Mouse (Mus musculus) frontal cortex, postnatal 36 days (tissue): ENCODE measurements at regions not wholly inside any gene's neighbourhood (a gene's known extent, or its start where the extent isn't known, plus 50 kb on each side); places are given as distances from the start of the nearest gene placed in this dataset.
A peak's percentile ranks its signal among the peaks of the same experiment; 100 is the strongest.

Experiments
- DNase-seq, 2 experiments: peaks; one replicate each; pipeline ENCODE4 v3.0.0; 2022; ENCODE audit warnings: low spot score in 2 of 2

DNA sequence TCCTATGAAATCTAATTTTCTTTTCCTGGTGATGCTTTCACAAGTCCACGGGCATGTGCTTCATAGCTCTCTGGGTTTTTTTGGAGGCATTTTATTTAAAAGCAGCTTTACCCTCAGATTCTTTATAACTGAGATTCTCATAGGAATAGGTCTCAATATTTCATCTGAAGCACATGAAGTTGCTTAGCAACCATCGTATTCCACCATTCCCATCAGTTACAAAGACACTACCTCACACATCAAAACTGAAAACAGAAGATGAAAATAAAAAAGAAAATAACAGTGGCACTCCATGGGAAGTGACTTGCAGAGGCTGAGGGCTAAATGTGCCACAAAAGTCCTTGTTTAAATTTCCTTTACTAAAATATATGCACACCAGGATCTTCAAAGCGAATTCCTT lies 384.0 kb upstream of the 1700015G11Rik start:
- no peak for DNase-seq

DNA sequence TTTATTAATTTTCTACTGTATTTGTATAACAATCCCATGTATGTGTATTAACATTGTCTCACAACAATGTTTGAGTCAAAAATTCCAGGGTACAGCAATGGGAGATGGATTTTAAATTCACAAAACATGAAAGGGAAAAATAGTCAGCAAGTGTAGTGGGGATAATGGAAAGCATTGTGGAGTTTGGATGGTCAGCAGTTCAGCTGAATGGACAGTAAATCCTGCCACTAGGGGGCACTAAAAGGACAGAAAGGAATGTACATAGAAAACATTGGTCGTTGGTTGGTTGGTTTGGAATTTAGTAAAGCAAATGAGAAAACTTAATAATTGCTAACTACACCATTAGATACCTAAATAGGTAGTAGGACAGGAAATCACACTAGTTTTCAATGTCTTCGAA lies 376.3 kb upstream of the 1700015G11Rik start:
- peak; percentile 21 to 65 for DNase-seq
